Mouse (Mus musculus): ENCODE data around the gene Rheb.

DNA sequence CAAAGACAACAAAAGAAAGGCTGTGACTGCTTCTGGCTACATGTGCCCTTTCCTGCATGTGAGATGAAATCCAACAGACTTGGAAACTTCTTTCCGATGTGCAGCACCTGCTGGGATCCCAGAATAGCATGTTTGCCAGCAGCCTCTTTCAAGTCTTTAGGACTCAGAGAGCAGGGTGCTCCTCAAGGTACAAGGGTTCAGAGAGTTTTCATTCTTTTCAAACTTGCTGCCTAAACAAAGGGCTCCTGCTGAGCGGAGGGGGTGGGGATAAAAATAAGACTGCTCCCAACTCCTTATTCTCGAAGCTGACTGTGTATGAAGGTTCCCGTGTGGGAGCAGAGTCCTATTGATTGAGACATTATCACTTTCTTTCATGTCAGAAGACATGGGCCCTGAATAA lies 25.2 kb downstream of the Rheb start:
- TF ChIP-seq FLI1 (IDR thresholded peaks at IDR 0.05; ENCODE audit: low read length) (no peak), GATA1 (IDR thresholded peaks at IDR 0.05; ENCODE audit: borderline replicate concordance, low read length) (no peak)
